Mouse (Mus musculus) MEL (cell line): ENCODE data around the gene Zfp319.

Experiments
- BHLHE40 ChIP-seq: IDR thresholded peaks from 2 replicates; pipeline ENCODE4 v1.6.1; 2012; ENCODE audit warnings: low read depth, mild to moderate bottlenecking, inconsistent platforms, low read length, improper control_type of control experiment, borderline replicate concordance
- CTCF ChIP-seq, 3 experiments: IDR thresholded peaks in 2 of 3; conservative IDR thresholded peaks in 1 of 3; 2 replicates each; pipeline ENCODE4 v1.5.1; 2011 to 2012; ENCODE audit warnings: low read length in 3 of 3, low read depth in 2 of 3, mild to moderate bottlenecking in 2 of 3, improper control_type of control experiment in 1 of 3, inconsistent platforms in 1 of 3, mixed read lengths in 1 of 3, moderate library complexity in 1 of 3; ENCODE audit not compliant: control insufficient read depth in 1 of 3, insufficient read depth in 1 of 3, poor library complexity in 1 of 3, severe bottlenecking in 1 of 3
- POLR2A ChIP-seq, 2 experiments: IDR thresholded peaks; 2 replicates each; pipeline ENCODE4 v1.6.1; 2011 to 2012; ENCODE audit warnings: low read length in 2 of 2, mild to moderate bottlenecking in 2 of 2, control low read depth in 1 of 2, improper control_type of control experiment in 1 of 2, low read depth in 1 of 2, moderate library complexity in 1 of 2; ENCODE audit not compliant: control insufficient read depth in 1 of 2, insufficient read depth in 1 of 2, poor library complexity in 1 of 2

- TF ChIP-seq CTCF (IDR thresholded peaks at IDR 0.05 in 2 of 3, conservative IDR thresholded peaks at IDR 0.05 in 1 of 3; ENCODE audit: control insufficient read depth in 1 of 3, insufficient read depth in 1 of 3, low read depth in 2 of 3, low read length in 3 of 3, poor library complexity in 1 of 3, severe bottlenecking in 1 of 3) (no peak), BHLHE40 (no peak), POLR2A (IDR thresholded peaks at IDR 0.05; ENCODE audit: control insufficient read depth in 1 of 2, insufficient read depth in 1 of 2, low read depth in 1 of 2, low read length in 2 of 2, poor library complexity in 1 of 2) (no peak)
Measured at GRCm38 (mm10) chr8:95362272-95362671, 30.5 kb upstream of the Zfp319 start.
